Mouse (Mus musculus) embryonic fibroblast, embryonic 13.5 days (primary cell): ENCODE results near the gene S100a8.

Experiments
- CTCF ChIP-seq: IDR thresholded peaks from 2 replicates; pipeline ENCODE4 v1.5.1; 2011; ENCODE audit warnings: mild to moderate bottlenecking, control low read depth, low read length, moderate library complexity, borderline replicate concordance; ENCODE audit not compliant: insufficient read depth
- POLR2A ChIP-seq: IDR thresholded peaks from 2 replicates; pipeline ENCODE4 v1.6.1; 2011; ENCODE audit warnings: low read depth, mild to moderate bottlenecking, control low read depth, low read length, moderate library complexity

- TF ChIP-seq CTCF (no peak), POLR2A (no peak)
Observed at GRCm38 (mm10) chr3:90627366-90627765, 41.4 kb upstream of the S100a8 start.
